Mouse (Mus musculus) embryonic fibroblast, embryonic 13.5 days (primary cell): ENCODE results near the gene Nln. TPM values are rescaled to one million over a fixed set of nuclear protein-coding genes. Genes with fewer than 3 reads are reported as not detected.

ENCODE experiments used
- H3K27ac ChIP-seq: 2 replicates; pipeline ENCODE4 v1.5.1; 2012; ENCODE audit warnings: low read length, control low read depth, inconsistent platforms; ENCODE audit not compliant: insufficient read depth
- H3K4me1 ChIP-seq: 2 replicates; pipeline ENCODE4 v1.6.1; 2011; ENCODE audit warnings: low read length; ENCODE audit not compliant: control insufficient read depth, insufficient read depth
- H3K4me3 ChIP-seq: 2 replicates; pipeline ENCODE4 v1.5.1; 2011; ENCODE audit warnings: mild to moderate bottlenecking, control low read depth, low read length; ENCODE audit not compliant: insufficient read depth
- CTCF ChIP-seq: IDR thresholded peaks from 2 replicates; pipeline ENCODE4 v1.5.1; 2011; ENCODE audit warnings: mild to moderate bottlenecking, control low read depth, low read length, moderate library complexity, borderline replicate concordance; ENCODE audit not compliant: insufficient read depth
- POLR2A ChIP-seq: IDR thresholded peaks from 2 replicates; pipeline ENCODE4 v1.6.1; 2011; ENCODE audit warnings: low read depth, mild to moderate bottlenecking, control low read depth, low read length, moderate library complexity
- polyA plus RNA-seq: library from polyadenylated mRNA; stranded (reverse); fragments of >200 nt; gene quantifications from 2 replicates; pipeline ENCODE4 v1.2.4, GENCODE M21; 2011; ENCODE audit warnings: low read depth; ENCODE audit not compliant: missing spikeins, insufficient read length

Nln gene
- polyA plus RNA-seq, 1 experiment, result 44.0 TPM

DNA sequence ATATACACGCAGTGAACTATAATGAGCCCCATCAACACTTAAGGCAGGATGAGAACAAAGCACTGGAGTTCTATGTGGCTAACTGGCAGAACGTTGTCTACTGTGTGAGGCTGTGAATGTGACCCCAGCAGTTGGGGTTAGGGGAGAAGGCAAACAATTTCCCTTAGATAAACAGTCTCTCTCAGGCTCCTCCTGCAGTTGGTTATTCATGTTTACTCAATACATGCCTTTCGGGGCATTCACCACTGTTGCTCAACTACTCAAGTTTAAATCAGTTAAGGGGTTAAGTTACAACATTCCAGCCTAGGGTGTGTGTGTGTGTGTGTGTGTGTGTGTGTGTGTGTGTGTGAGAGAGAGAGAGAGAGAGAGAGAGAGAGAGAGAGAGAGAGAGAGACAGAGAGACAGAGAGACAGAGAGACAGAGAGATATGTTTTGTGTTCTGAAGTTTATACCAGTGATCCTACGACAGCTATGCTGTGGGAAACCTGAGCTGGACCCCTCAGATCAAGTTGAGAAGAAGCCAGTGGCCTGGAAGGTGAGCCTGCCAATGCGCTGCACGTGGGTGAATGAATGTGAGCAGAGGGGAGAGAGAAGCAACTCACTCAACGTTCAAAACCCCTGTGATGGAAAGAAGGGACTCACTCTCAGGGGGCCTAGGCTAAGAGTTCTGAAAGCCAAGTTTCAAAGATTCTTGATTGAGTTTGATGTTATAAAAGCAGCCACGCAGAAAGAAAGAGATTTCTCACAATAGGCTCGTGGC, 71.7 kb downstream of the Nln start:
- Histone ChIP-seq H3K4me1 (peaks cover 35% of the 10 kb centered on the region), H3K27ac (peak overlapping the region; percentile 87), H3K4me3 (no peak overlapping the region)
- TF ChIP-seq POLR2A (no peak), CTCF (no peak)

DNA sequence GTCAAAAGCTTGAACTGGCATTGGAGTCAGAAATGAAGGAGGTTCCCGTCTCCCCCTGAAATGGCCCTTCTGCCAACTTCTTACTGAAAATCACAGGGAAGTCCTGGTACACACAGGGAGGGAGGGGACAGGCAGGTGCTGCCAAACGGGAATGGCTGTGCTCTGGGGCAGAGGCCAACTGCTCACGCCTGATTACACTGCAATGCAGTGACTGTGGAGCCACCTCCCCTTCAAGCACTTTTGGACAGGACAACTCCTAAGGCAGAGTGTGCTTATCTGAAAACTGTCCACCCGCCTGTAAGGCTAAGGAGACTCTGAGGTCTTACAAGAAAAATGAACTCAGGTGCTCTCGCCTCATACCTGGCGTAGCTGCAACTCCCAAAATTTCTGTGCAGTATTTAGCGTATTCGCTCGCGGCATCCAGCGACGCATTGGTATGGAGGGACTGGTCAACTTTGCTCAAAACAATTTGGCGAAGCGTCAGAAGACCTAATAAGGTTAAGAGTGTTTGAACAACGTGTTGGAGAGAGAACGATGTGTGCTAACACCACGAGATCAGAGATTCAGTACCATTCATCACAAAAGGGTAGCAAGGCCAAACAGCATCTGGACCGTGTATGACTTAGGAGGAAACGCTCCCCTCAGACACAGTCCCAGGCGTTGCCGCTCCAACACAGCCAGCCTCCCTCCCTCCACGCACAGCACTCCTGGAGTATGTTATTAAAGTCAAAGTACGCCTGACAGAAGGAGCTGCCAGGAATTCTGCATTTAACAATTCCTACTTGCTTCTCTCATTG, 72.7 kb downstream of the Nln start:
- peak overlapping the region; percentile 87 for H3K27ac ChIP-seq
- TF ChIP-seq POLR2A (no peak), CTCF (no peak)
- peaks cover 35% of the 10 kb centered on the region for H3K4me1 ChIP-seq
- H3K4me3 ChIP-seq, result no peak overlapping the region

DNA sequence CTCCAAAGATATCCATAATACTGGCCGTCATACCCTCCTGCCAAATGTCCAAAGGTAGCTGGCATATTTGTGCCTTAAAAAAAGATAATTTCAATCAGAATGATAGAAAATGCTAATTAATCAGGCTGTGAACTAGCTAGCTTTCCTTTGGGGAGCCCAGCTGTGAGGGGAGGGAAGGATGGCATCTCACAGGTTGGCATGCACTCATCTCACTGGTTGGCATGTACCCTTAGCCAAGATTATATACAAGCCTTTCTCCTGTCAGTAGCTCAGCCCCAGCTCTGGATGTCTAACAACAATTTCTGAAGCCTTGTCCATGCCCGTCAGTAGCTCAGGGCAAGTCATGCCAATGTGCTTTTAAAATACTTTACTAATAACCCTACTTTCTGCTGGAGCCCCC, 73.8 kb downstream of the Nln start:
- no peak overlapping the region for H3K4me3 ChIP-seq
- TF ChIP-seq CTCF (no peak), POLR2A (no peak)
- H3K27ac ChIP-seq, result peak overlapping the region; percentile 37; the same call in 1 of the 2 replicates
- peaks cover 35% of the 10 kb centered on the region for H3K4me1 ChIP-seq

DNA sequence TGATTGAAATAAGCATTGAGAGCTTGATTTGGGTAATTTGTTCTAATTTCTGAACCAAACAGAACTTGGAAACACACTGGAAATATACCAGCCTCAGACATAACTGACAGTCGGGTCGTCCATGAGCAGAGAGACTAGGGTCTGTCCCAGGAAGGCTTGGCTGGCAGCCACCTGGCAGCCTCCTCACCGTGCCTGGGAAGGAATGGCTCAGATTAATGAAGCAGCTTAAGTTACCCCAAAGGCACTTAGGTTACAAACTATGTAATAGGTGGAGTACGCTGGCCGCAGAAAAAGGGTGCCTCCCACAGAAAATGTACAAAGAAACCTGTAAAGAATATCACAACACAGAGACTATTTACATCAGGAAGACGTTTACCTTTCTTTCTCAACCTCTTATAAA, 74.6 kb downstream of the Nln start:
- Histone ChIP-seq H3K27ac (peak overlapping the region; percentile 66), H3K4me1 (peaks cover 35% of the 10 kb centered on the region), H3K4me3 (no peak overlapping the region)
- TF ChIP-seq POLR2A (no peak), CTCF (no peak)

DNA sequence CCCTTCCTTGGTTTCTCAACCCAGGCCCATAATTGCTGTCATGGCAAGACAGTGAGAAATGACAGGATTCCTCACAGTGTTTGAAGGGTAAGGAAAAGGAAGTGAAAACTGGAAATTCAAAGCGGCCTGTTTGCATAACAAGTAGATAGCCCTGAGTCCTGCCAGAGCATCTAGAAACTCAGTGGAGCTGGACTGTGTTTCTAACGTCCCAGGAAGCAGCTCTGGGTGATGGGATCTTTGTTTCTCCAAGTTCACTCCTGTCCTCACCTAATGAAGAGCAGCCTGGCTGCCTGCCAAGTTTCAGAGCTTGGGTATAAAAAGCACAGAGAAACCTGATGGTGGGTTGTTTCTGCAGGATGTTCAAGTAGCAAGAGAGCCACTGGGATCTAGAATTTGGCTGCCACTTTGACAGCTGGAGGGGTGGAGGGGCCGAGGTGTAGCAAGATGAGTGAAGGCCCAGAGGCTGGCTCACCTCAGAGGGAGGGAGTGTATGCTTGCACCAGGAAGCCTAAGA, 76.7 kb downstream of the Nln start:
- TF ChIP-seq CTCF (no peak), POLR2A (no peak)
- Histone ChIP-seq H3K4me1 (peaks cover 22% of the 10 kb centered on the region), H3K27ac (no peak overlapping the region), H3K4me3 (no peak overlapping the region)

DNA sequence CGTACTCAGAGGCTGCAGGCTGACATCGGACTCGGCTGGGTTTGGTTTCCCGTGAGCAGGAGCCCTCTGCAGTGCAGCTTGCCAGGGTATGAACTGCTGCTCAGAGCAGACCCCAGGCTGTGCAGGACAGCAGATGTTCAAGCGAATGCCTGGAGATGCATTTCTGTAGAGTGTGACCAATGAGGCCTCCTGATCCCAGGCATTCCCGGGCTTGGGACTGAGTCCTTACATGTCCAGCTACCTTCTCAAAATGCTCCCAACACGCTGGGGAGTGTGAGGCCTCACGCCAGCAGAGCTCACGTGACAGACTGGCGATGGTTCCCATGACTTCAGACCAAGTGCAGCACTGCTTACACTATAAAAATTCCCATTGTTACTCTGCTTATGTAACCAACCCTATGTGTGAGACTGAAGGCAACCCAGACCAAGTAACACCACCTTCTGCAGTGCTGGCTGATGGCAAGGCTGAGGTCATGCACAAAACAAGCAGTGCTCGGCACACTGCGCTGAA, 77.5 kb downstream of the Nln start:
- Histone ChIP-seq H3K4me1 (peaks cover 19% of the 10 kb centered on the region), H3K27ac (no peak overlapping the region), H3K4me3 (no peak overlapping the region)
- TF ChIP-seq CTCF, result no peak
- no peak for TF ChIP-seq POLR2A

DNA sequence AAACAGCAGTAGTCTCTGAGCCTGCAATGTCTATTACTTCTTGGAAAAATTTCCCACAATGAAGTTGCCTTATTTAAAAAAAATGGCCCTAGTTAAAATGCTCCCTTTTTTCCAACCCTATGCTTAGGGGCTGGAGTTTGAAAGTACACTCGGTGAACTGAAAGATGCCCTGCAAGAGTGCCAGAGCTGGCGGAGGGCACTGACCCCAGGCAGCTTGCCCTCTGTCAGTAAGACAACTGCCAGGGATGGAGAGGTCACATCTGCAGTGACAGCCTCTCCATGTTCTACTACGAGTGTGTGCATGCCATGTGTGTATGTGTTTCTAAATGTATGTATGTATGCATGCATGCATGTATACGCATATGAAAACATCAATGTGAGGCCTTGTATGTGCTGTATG, 78.5 kb downstream of the Nln start:
- no peak for TF ChIP-seq POLR2A
- TF ChIP-seq CTCF, result no peak
- H3K4me1 ChIP-seq, result peaks cover 15% of the 10 kb centered on the region
- H3K27ac ChIP-seq, result no peak overlapping the region
- H3K4me3 ChIP-seq, result no peak overlapping the region

DNA sequence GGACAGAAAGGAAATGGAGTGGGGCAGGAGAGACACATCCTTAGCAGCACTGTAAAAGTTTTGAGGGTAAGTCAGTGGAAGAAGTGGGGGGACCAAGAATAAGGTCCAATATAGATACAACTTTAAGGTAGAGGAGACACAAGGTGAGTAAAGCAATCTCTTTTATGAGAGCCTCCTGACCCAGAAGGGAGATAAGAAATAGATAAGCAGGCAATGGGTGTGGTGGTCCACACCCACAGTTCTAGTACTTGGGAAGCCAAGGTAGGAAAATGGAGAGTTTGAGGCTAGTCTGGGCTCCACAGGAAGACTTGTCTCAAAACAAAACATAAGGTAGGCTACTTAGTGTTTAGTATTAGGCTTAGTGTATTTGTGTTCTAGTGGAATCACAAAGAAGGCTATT, 79.9 kb downstream of the Nln start:
- TF ChIP-seq POLR2A (no peak), CTCF (no peak)
- H3K4me1 ChIP-seq, result peaks cover 10% of the 10 kb centered on the region
- H3K4me3 ChIP-seq, result no peak overlapping the region
- H3K27ac ChIP-seq, result no peak overlapping the region

DNA sequence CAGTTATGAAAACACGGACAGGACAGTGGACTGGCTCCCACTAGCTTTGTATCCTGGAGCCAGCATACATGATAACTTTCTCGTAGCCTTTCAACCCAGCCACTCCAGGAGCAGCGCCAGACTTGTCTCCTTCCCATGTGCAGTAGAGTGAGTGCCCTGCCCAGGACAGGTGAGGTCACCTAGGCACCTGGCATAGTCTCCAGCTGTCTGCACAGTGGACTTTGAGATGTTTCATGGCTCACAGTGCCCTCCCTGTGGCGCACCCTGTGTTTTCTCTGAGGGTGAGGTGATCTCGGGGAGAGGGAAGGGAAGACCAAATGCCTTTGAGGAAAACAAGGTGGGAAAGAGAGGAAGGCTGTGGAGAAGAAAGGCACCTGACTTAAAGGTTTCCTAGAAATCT, 80.3 kb downstream of the Nln start:
- TF ChIP-seq CTCF (no peak), POLR2A (no peak)
- Histone ChIP-seq H3K4me3 (no peak overlapping the region), H3K4me1 (peaks cover 8% of the 10 kb centered on the region), H3K27ac (no peak overlapping the region)

DNA sequence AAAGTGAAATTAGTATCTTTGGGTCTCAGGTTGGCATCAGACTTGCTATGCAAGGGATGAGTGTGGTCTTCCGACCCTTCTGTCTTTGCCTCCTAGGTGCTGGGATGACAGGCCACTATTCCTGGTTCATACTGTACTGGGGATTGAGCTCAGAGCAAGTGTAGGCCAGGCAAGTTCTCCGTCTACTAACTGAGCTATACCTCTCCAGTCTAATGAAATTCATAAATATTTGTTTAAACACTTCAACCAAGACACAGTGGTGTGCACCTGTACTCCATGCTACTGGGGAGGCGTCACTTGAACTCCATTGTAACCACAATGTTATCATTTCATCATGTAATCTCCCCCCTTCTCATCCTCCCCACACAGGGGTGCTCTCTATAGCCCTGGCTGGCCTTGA, 82.9 kb downstream of the Nln start:
- Histone ChIP-seq H3K4me1 (peaks cover 12% of the 10 kb centered on the region), H3K4me3 (no peak overlapping the region), H3K27ac (no peak overlapping the region)
- TF ChIP-seq CTCF, result no peak
- TF ChIP-seq POLR2A, result no peak
